Mouse (Mus musculus): ENCODE measurements at regions not wholly inside any gene's neighbourhood (a gene's known extent, or its start where the extent isn't known, plus 50 kb on each side); places are given as distances from the start of the nearest gene placed in this dataset.

DNA sequence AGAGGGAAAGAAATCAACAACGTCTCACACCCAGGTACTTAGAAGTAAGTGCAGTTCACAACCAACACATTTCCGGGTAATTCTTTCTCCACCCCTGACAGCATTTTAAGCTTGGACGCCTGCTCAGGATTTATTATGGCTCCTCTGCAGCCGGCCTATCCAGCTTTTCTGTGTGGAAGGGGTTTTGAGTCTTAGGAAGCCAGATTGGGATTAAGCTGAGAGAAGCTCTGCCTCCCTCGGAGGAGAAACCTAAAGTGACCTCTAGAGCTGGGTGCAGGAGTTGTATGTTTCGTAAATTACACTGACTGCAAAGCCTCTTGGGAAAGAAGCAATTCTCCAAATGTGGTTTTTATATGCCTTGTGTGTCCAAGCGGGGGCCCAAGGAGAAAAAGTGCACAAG is 96.6 kb upstream of the Aldh1a3 start:
- Histone ChIP-seq H3K4me3 (no peak overlapping the region), H3K27ac (no peak overlapping the region)
- no peak for DNase-seq (ENCODE audit: extremely low spot score in 1 of 2, low spot score in 2 of 2)
- no peak for TF ChIP-seq CTCF (IDR thresholded peaks at IDR 0.05)
- intact Hi-C loops (cut with DNase I), result no loop called here

- DNase-seq (ENCODE audit: extremely low spot score in 1 of 2, low spot score in 2 of 2), result no peak
- intact Hi-C loops (cut with DNase I), result no loop called here
- no peak overlapping the region for H3K27ac ChIP-seq
- TF ChIP-seq CTCF (IDR thresholded peaks at IDR 0.05), result no peak
- no peak overlapping the region for H3K4me3 ChIP-seq
Measured at GRCm38 (mm10) chr7:66521522-66521921, 94.2 kb upstream of the Aldh1a3 start.

DNA sequence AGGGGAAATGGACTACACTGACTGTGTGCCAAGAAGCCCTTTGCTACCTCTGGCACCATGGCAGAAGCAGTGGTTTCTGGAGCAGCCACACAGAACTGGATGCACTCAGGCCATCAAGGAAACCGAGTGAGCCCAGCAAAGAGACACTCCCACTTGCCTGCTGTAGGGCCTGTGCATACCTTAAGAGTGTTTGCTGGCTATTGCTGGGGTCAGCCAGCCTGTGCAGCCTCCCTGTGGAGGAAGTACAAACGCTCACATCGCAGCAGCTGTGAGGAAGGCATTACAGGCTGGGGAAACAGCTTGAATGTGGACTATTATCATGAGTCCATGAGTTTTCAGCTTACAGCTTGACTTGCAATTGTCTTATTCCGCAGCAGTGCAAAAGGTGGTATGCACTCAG is 88.8 kb upstream of the Aldh1a3 start:
- no peak for DNase-seq (ENCODE audit: extremely low spot score in 1 of 2, low spot score in 2 of 2)
- no peak overlapping the region for H3K4me3 ChIP-seq
- intact Hi-C loops (cut with DNase I), result no loop called here
- H3K27ac ChIP-seq, result no peak overlapping the region
- TF ChIP-seq CTCF (IDR thresholded peaks at IDR 0.05), result no peak

DNA sequence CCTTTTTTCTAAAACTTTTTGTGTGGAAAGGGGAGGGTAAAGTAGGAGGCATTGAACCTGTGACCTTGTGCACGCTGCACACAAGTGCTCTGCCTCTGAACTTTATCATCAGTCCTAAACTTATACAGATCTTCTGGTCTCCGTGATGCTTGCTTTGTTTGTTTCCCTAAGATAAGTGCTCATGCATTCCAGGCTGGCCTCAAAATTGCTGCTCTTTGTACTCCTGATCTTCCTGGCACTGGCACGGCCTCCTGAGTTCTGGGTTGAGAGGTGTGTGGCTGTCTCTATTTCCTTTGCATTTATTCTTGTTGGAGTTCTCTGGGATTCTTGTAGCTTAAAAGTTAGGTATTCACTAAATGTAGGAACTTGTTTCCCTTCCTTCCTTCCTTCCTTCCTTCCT is 86.1 kb upstream of the Aldh1a3 start:
- Histone ChIP-seq H3K27ac (no peak overlapping the region), H3K4me3 (no peak overlapping the region)
- no peak for TF ChIP-seq CTCF (IDR thresholded peaks at IDR 0.05)
- no peak for DNase-seq (ENCODE audit: extremely low spot score in 1 of 2, low spot score in 2 of 2)
- intact Hi-C loops (cut with DNase I), result no loop called here

GRCm38 (mm10) chr7:66505734-66506133 is 78.4 kb upstream of the Aldh1a3 start:
- no peak for DNase-seq (ENCODE audit: extremely low spot score in 1 of 2, low spot score in 2 of 2)
- H3K27ac ChIP-seq, result no peak overlapping the region
- H3K4me3 ChIP-seq, result no peak overlapping the region
- no peak for TF ChIP-seq CTCF (IDR thresholded peaks at IDR 0.05)
- intact Hi-C loops (cut with DNase I), result no loop called here

- no peak for DNase-seq (ENCODE audit: extremely low spot score in 1 of 2, low spot score in 2 of 2)
- Histone ChIP-seq H3K27ac (no peak overlapping the region), H3K4me3 (no peak overlapping the region)
- TF ChIP-seq CTCF (IDR thresholded peaks at IDR 0.05), result no peak
- intact Hi-C loops (cut with DNase I), result no loop called here
Measured at GRCm38 (mm10) chr7:66504519-66504918, 77.2 kb upstream of the Aldh1a3 start.

DNA sequence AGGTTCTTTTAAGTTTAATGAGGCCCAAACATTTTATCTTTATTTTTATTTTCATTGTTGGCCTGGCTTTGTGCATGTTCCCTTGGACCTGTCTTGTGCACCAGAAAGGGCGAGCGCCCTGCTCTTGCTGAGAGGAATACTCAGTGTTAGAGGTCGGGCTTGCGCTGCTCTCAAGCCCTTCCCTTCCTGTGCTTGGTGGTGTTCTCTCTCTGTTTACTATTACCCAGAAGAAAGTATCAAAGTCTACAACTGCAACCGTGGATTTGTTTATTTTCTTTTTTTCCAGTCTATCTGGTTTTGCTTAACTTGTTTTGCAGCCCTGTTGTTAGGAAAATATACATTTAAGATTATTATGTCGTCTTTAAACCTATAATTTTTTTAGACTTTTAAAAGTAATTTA is 74.1 kb upstream of the Aldh1a3 start:
- Histone ChIP-seq H3K4me3 (no peak overlapping the region), H3K27ac (no peak overlapping the region)
- TF ChIP-seq CTCF (IDR thresholded peaks at IDR 0.05), result no peak
- intact Hi-C loops (cut with DNase I), result no loop called here
- DNase-seq (ENCODE audit: extremely low spot score in 1 of 2, low spot score in 2 of 2), result no peak

- no peak for DNase-seq (ENCODE audit: extremely low spot score in 1 of 2, low spot score in 2 of 2)
- no peak for TF ChIP-seq CTCF (IDR thresholded peaks at IDR 0.05)
- Histone ChIP-seq H3K4me3 (no peak overlapping the region), H3K27ac (no peak overlapping the region)
- intact Hi-C loops (cut with DNase I), result no loop called here
Measured at GRCm38 (mm10) chr7:66497480-66497879, 70.2 kb upstream of the Aldh1a3 start.

DNA sequence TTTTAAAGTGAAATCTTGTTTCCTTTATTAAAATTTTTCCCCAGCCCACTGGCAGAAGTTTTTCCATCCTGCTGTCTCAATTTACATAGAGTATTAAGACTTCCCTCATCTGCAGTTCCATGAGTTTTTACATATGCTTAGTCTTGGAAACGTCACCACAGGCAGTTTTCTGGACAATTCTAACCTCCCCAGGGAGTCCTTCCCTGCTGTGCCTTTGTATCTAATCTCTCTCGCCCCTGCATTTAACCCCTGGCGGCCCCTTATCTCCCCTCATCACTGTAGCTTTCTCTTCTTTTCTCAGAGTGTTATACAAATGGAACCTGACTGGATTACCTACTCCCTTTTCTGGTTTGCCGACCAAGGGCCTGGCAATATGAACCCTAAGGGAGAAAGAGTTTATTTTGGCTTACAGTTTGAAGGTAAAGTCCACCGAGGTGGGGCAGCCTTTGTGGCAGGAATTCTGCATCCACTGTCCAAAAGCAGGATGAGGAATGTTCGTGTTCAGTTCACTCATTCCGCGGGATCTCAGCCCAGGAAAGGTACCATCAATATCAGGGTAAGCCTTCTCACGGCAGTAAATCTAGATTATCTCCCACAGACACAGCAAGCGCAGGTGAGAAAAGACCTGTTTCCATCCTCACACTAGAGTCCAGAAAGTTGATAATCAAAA is 66.0 kb upstream of the Aldh1a3 start:
- intact Hi-C loops (cut with DNase I), result no loop called here
- no peak for TF ChIP-seq CTCF (IDR thresholded peaks at IDR 0.05)
- Histone ChIP-seq H3K27ac (no peak overlapping the region), H3K4me3 (no peak overlapping the region)
- DNase-seq (ENCODE audit: extremely low spot score in 1 of 2, low spot score in 2 of 2), result no peak

DNA sequence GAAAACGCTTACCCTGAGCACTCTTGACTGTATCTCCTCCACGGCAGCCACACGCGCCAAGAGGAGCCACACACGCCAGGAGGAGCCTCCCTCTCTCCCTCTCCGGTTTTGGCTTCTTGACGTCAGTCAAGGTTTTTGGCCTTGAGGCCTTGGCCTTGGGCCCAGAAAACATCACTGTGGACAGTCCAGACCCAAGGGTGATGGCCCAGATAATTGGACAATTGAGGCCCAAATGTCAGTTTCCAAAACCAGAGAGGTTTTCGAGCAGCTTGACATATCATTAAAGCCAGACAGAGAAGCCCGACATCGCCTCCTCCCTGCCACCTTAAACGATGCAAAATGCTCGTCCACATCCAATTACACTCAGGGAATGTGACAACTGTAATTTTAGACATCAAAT is 65.4 kb upstream of the Aldh1a3 start:
- no peak overlapping the region for H3K27ac ChIP-seq
- no peak for DNase-seq (ENCODE audit: extremely low spot score in 1 of 2, low spot score in 2 of 2)
- no peak for TF ChIP-seq CTCF (IDR thresholded peaks at IDR 0.05)
- no peak overlapping the region for H3K4me3 ChIP-seq
- intact Hi-C loops (cut with DNase I), result no loop called here

DNA sequence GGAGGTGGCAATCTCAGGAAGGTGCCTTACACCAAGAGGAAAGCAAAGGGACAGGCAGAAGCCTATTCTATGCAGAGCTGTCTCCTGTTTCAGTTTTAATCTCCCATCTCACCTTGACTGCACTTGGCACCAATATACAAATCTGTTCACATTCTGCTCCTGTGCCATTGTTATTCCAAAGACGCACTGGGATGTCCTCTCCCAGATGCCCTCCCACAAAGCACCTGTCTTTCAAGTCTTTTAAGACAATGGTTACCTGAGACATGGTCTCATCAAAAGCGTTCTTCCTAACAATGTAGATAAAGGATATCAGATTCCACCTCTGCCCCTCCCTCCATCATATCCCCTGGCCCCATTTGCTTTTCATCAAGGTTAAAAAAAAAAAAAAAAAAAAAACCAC is 64.2 kb upstream of the Aldh1a3 start:
- H3K4me3 ChIP-seq, result no peak overlapping the region
- intact Hi-C loops (cut with DNase I), result no loop called here
- no peak for TF ChIP-seq CTCF (IDR thresholded peaks at IDR 0.05)
- H3K27ac ChIP-seq, result no peak overlapping the region
- no peak for DNase-seq (ENCODE audit: extremely low spot score in 1 of 2, low spot score in 2 of 2)

DNA sequence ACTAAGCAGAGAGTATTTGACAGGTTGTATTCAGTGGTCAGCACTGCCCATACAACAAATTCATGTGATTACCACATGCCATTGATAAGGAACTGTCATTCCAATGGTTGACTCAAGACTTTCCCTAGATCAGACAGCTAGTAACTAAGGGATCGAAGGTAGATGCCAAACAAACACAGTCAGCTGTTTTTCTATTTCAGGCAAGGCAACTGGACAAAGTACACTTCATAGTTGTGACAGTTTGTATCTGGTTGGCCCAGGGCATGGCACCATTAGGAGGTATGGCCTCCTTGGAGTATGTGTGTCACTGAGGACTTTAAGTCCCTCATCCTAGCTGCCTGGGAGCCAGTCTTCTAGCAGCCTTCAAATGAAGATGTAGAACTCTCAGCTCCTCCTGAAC is 62.8 kb upstream of the Aldh1a3 start:
- no peak overlapping the region for H3K4me3 ChIP-seq
- no peak for DNase-seq (ENCODE audit: extremely low spot score in 1 of 2, low spot score in 2 of 2)
- intact Hi-C loops (cut with DNase I), result no loop called here
- no peak overlapping the region for H3K27ac ChIP-seq
- no peak for TF ChIP-seq CTCF (IDR thresholded peaks at IDR 0.05)

DNA sequence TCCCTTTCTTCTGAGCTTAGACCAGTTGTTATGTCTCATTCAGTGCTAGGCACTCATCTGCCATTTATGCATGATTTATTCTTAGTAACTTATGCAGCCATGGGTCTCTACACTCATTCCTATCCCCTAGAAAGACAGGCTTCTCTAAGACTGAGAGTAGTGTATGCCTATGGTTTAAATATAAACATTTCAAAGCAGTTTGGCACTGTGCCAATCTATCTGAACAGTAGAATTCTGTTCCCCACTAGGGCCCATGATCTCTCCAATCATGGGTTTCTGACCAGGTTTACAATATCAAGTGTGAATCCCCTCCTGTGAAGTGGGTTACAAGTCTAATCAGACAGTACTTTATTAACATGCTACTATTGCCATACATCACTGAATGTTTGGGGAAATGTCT is 60.4 kb upstream of the Aldh1a3 start:
- intact Hi-C loops (cut with DNase I), result no loop called here

More for the DNA sequence above, 60.4 kb upstream of the Aldh1a3 start:
- DNase-seq (ENCODE audit: extremely low spot score in 1 of 2, low spot score in 2 of 2), result no peak
- TF ChIP-seq CTCF (IDR thresholded peaks at IDR 0.05), result no peak
- Histone ChIP-seq H3K27ac (no peak overlapping the region), H3K4me3 (no peak overlapping the region)
